Mouse (Mus musculus) thymus, adult 18-20 months (tissue): ENCODE measurements at regions not wholly inside any gene's neighbourhood (a gene's known extent, or its start where the extent isn't known, plus 50 kb on each side); places are given as distances from the start of the nearest gene placed in this dataset.
"Not testable (repeated sequence)": the region's sequence is repeated elsewhere in the genome, so short reads cannot be mapped to it uniquely, and the experiment has no call there.

Source experiments
- DNase-seq, 2 experiments: peaks; one replicate each; pipeline ENCODE4 v3.0.0; 2022; ENCODE audit warnings: mixed read lengths in 2 of 2

- no peak for DNase-seq
Measured at GRCm38 (mm10) chr9:115422786-115423185, 112.6 kb upstream of the Stt3b start.

GRCm38 (mm10) chr9:115426682-115427081 is 116.5 kb upstream of the Stt3b start:
- DNase-seq, result no peak

- DNase-seq, result no peak
Measured at GRCm38 (mm10) chr9:115430271-115430670, 120.0 kb upstream of the Stt3b start.

GRCm38 (mm10) chr9:115434696-115435095 is 124.5 kb upstream of the Stt3b start:
- peak in 1 of 2 experiments; percentile 20 for DNase-seq

GRCm38 (mm10) chr9:115436301-115436700 is 126.1 kb upstream of the Stt3b start:
- no peak for DNase-seq

GRCm38 (mm10) chr9:115438234-115438633 is 128.0 kb upstream of the Stt3b start:
- not testable (repeated sequence) for DNase-seq

GRCm38 (mm10) chr9:115446681-115447080 is 136.5 kb upstream of the Stt3b start:
- no peak for DNase-seq

- no peak for DNase-seq
Measured at GRCm38 (mm10) chr9:115450741-115451320, 140.6 kb upstream of the Stt3b start.

- no peak for DNase-seq
Measured at GRCm38 (mm10) chr9:115454771-115455170, 144.6 kb upstream of the Stt3b start.

GRCm38 (mm10) chr9:115456121-115456520 is 145.9 kb upstream of the Stt3b start:
- no peak for DNase-seq

GRCm38 (mm10) chr9:115456638-115457037 is 146.4 kb upstream of the Stt3b start:
- DNase-seq, result no peak

- DNase-seq, result no peak
Measured at GRCm38 (mm10) chr9:115457889-115458710, 147.9 kb upstream of the Stt3b start.

- DNase-seq, result not testable (repeated sequence)
Measured at GRCm38 (mm10) chr9:115459075-115459474, 148.9 kb upstream of the Stt3b start.

GRCm38 (mm10) chr9:115465326-115465725 is 155.1 kb upstream of the Stt3b start:
- DNase-seq, result no peak

- DNase-seq, result no peak
Measured at GRCm38 (mm10) chr9:115468641-115469040, 158.4 kb upstream of the Stt3b start.

GRCm38 (mm10) chr9:115471582-115471981 is 161.4 kb upstream of the Stt3b start:
- peak in 1 of 2 experiments; percentile 38 for DNase-seq

- no peak for DNase-seq
Measured at GRCm38 (mm10) chr9:115473037-115473436, 162.8 kb upstream of the Stt3b start.

GRCm38 (mm10) chr9:115473847-115474246 is 163.6 kb upstream of the Stt3b start:
- DNase-seq, result no peak

GRCm38 (mm10) chr9:115474342-115474741 is 164.1 kb upstream of the Stt3b start:
- DNase-seq, result no peak

GRCm38 (mm10) chr9:115476205-115476604 is 166.0 kb upstream of the Stt3b start:
- DNase-seq, result no peak

GRCm38 (mm10) chr9:115477556-115478220 is 167.5 kb upstream of the Stt3b start:
- DNase-seq, result no peak

GRCm38 (mm10) chr9:115478946-115479345 is 168.7 kb upstream of the Stt3b start:
- no peak for DNase-seq

- no peak for DNase-seq
Measured at GRCm38 (mm10) chr9:115481176-115481575, 171.0 kb upstream of the Stt3b start.

GRCm38 (mm10) chr9:115483024-115483423 is 172.8 kb upstream of the Stt3b start:
- DNase-seq, result no peak
